In the genomic region with DNA sequence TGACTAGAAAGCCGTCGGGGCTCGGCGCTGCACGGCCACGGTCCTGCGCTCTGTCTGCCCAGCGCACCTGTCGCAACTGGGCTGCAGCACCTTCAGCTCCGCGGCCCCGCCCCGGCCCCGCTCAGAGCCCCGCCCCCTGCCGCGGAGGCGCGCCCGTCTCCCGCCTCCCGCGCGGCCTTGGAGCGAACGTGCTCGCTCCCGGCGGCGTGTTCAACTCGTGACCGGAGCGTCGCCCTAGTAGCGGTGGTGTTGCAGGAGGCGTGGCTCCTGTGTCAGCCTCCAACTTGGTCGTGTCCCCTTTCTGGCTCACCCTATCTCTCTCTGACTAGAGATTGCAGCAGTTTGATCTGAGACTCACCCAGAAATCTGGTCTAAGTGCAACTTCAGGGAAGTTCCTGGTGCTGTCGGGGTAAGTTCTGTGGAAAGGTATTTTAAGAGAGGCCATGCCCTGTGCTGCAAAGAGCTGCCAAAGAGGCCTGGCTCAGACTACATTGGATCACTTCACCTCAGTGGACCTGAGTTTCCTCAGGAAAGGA, we compare ENCODE assay signal across 7 mouse cellular contexts. TPM values are rescaled to one million over a fixed set of nuclear protein-coding genes. Genes with fewer than 3 reads are reported as not detected.
DNase-seq lines count a peak whose midpoint lies in the region; ATAC-seq and TF ChIP-seq lines count a peak whose summit lies in the region.

A gene (minus strand): TSS at position 123 of the 536 bp plus-strand sequence.

- H3K27ac ChIP-seq in embryonic facial prominence, embryonic 12.5 days = 0 out of 2 replicates have a peak within 1 kb of the TSS, but pooled peaks have one; percentile 46
- H3K27ac ChIP-seq in kidney, adult 2 months (ENCODE audit: insufficient read depth, low read depth, low read length) = peak within 1 kb of the TSS; percentile 82
- H3K27ac ChIP-seq in limb, embryonic 12.5 days = peak within 1 kb of the TSS; percentile 51; the same call in 1 of the 2 replicates
- H3K27ac ChIP-seq in midbrain, embryonic 15.5 days = peak within 1 kb of the TSS; percentile 36; the same call in 1 of the 2 replicates
- H3K27ac ChIP-seq in spleen, adult 2 months (ENCODE audit: insufficient read depth, low read length) = no peak within 1 kb of the TSS

- peak within 1 kb of the TSS; percentile 71 for H3K4me3 ChIP-seq in embryonic facial prominence, embryonic 12.5 days
- peak within 1 kb of the TSS; percentile 82 for H3K4me3 ChIP-seq in kidney, adult 2 months (ENCODE audit: insufficient read depth, low read depth, low read length)
- peak within 1 kb of the TSS; percentile 61 for H3K4me3 ChIP-seq in limb, embryonic 12.5 days (replicated peaks)
- H3K4me3 ChIP-seq in midbrain, embryonic 15.5 days = peak within 1 kb of the TSS; percentile 54
- H3K4me3 ChIP-seq in spleen, adult 2 months (ENCODE audit: extremely low read depth, insufficient read depth, insufficient read length) = peak within 1 kb of the TSS; percentile 59

- peak within 1 kb of the TSS; percentile 56 for H3K9ac ChIP-seq in embryonic facial prominence, embryonic 12.5 days
- H3K9ac ChIP-seq in limb, embryonic 12.5 days (replicated peaks) = peak within 1 kb of the TSS; percentile 53
- H3K9ac ChIP-seq in midbrain, embryonic 15.5 days = peak within 1 kb of the TSS; percentile 51

- peak; percentile 92 for DNase-seq in adrenal gland, postnatal 25 days
- DNase-seq in heart, adult 18-20 months = peak; percentile 88 to 93
- peak; percentile 96 for DNase-seq in kidney, adult 2 months
- DNase-seq in spleen, adult 2 months (ENCODE audit: low read depth in 1 of 2, low spot score in 2 of 2) = peak; percentile 71 to 77

- TF ChIP-seq POLR2A in kidney, adult 2 months (IDR thresholded peaks at IDR 0.05; ENCODE audit: low read depth, low read length) = peak; percentile 40
- no peak for TF ChIP-seq POLR2A in spleen, adult 2 months (IDR thresholded peaks at IDR 0.05; ENCODE audit: low read depth, low read length)

- peaks cover 11% of the 10 kb centered on the region for H3K4me1 ChIP-seq in embryonic facial prominence, embryonic 12.5 days
- peaks cover 15% of the 10 kb centered on the region for H3K4me1 ChIP-seq in kidney, adult 2 months (ENCODE audit: control insufficient read depth, insufficient read depth, low read length)
- peaks cover 7% of the 10 kb centered on the region for H3K4me1 ChIP-seq in limb, embryonic 12.5 days (replicated peaks)
- peaks cover 18% of the 10 kb centered on the region for H3K4me1 ChIP-seq in midbrain, embryonic 15.5 days
- H3K4me1 ChIP-seq in spleen, adult 2 months (ENCODE audit: control insufficient read depth, insufficient read depth, insufficient read length) = peaks cover 4% of the 10 kb centered on the region

- no peaks in the 10 kb centered on the region for H3K9me3 ChIP-seq in embryonic facial prominence, embryonic 12.5 days
- H3K9me3 ChIP-seq in limb, embryonic 12.5 days = no peaks in the 10 kb centered on the region
- no peaks in the 10 kb centered on the region for H3K9me3 ChIP-seq in midbrain, embryonic 15.5 days

- no peaks in the 10 kb centered on the region for H3K36me3 ChIP-seq in embryonic facial prominence, embryonic 12.5 days
- H3K36me3 ChIP-seq in kidney, adult 2 months (ENCODE audit: control insufficient read depth, insufficient read depth, low read length) = no peaks in the 10 kb centered on the region
- H3K36me3 ChIP-seq in limb, embryonic 12.5 days = no peaks in the 10 kb centered on the region
- H3K36me3 ChIP-seq in midbrain, embryonic 15.5 days (replicated peaks) = no peaks in the 10 kb centered on the region
- H3K36me3 ChIP-seq in spleen, adult 2 months (ENCODE audit: control insufficient read depth, insufficient read depth, low read length) = no peaks in the 10 kb centered on the region

- under 1% methylated on average over 38 of the region's 38 CpGs for WGBS in embryonic facial prominence, embryonic 12.5 days
- WGBS in kidney, adult 2 months = under 1% methylated on average over 38 of the region's 38 CpGs
- WGBS in limb, embryonic 12.5 days = 1% methylated on average over 38 of the region's 38 CpGs
- under 1% methylated on average over 38 of the region's 38 CpGs for WGBS in midbrain, embryonic 15.5 days
- WGBS in spleen, adult 2 months = under 1% methylated on average over 38 of the region's 38 CpGs

- no peak for TF ChIP-seq CTCF in kidney, adult 2 months (conservative IDR thresholded peaks at IDR 0.05; ENCODE audit: insufficient read depth, insufficient read length, low read depth, low read length)
- TF ChIP-seq CTCF in spleen, adult 2 months (IDR thresholded peaks at IDR 0.05; ENCODE audit: extremely low read depth, insufficient read depth, insufficient read length, insufficient replicate concordance) = no peak

- peak; percentile 84 for ATAC-seq in embryonic facial prominence, embryonic 12.5 days (ENCODE audit: insufficient number of reproducible peaks, insufficient read depth, low FRiP score, low TSS enrichment)
- ATAC-seq in limb, embryonic 12.5 days (ENCODE audit: insufficient number of reproducible peaks, insufficient read depth, low FRiP score, low TSS enrichment, low read depth) = peak; percentile 91
- peak; percentile 95 for ATAC-seq in midbrain, embryonic 15.5 days (replicated peaks)

- H3K4me2 ChIP-seq in embryonic facial prominence, embryonic 12.5 days (replicated peaks) = peak within 1 kb of the TSS; percentile 97
- H3K4me2 ChIP-seq in limb, embryonic 12.5 days = peak within 1 kb of the TSS; percentile 94
- peak within 1 kb of the TSS; percentile 82 for H3K4me2 ChIP-seq in midbrain, embryonic 15.5 days

- no peaks in the 10 kb centered on the region for H3K27me3 ChIP-seq in embryonic facial prominence, embryonic 12.5 days
- H3K27me3 ChIP-seq in kidney, adult 2 months (replicated peaks; ENCODE audit: control insufficient read depth, insufficient read depth, low read length) = no peaks in the 10 kb centered on the region
- peaks cover 14% of the 10 kb centered on the region for H3K27me3 ChIP-seq in limb, embryonic 12.5 days
- H3K27me3 ChIP-seq in midbrain, embryonic 15.5 days (replicated peaks) = no peaks in the 10 kb centered on the region
- no peaks in the 10 kb centered on the region for H3K27me3 ChIP-seq in spleen, adult 2 months (ENCODE audit: control insufficient read depth, insufficient read depth, low read length)

RNA-seq across cellular contexts. Expression of the gene that starts here (rescaled TPM):
- 40.3 and 42.4 TPM in 2 replicates for total RNA-seq in adrenal gland, postnatal 25 days (2021)
- 86.5 and 92.7 TPM in 2 replicates for polyA plus RNA-seq in embryonic facial prominence, embryonic 12.5 days (2016; fragmentation: Nextera tagmentation; extraction: Ambion mirVana)
- total RNA-seq in heart, adult 18-20 months (2021) = 10 to 100 TPM; 14.3 to 16.1 TPM
- polyA plus RNA-seq in kidney, adult 2 months (2012; rRNA removed) = 29.9 and 32.7 TPM in 2 replicates
- polyA plus RNA-seq in limb, embryonic 12.5 days (2016; fragmentation: Nextera tagmentation; extraction: Ambion mirVana) = 79.4 and 86.4 TPM in 2 replicates
- polyA plus RNA-seq in midbrain, embryonic 15.5 days (2015; fragmentation: Nextera tagmentation; extraction: Ambion mirVana) = 13.9 and 14.2 TPM in 2 replicates
- 7.7 and 7.8 TPM in 2 replicates for polyA plus RNA-seq in spleen, adult 2 months (2012; rRNA removed)
